Mouse (Mus musculus) spleen, adult 2 months (tissue): ENCODE measurements around the gene Il18r1.

ENCODE experiments used
- CTCF ChIP-seq: fragments of 200-500 bp; IDR thresholded peaks from 2 replicates; pipeline ENCODE4 v1.5.1; 2011; ENCODE audit warnings: mild to moderate bottlenecking, inconsistent platforms; ENCODE audit not compliant: insufficient read depth, insufficient read length, insufficient replicate concordance; ENCODE audit errors: extremely low read depth
- POLR2A ChIP-seq: fragments of 200-500 bp; IDR thresholded peaks from 2 replicates; pipeline ENCODE4 v1.6.1; 2011; ENCODE audit warnings: low read depth, low read length, inconsistent platforms

- TF ChIP-seq CTCF (no peak), POLR2A (no peak)
Observed at GRCm38 (mm10) chr1:40428910-40429675, 36.3 kb upstream of the Il18r1 start, which contains the start of gene Il1rl1.
